ENCODE assay signal across 9 mouse cellular contexts in the genomic region with DNA sequence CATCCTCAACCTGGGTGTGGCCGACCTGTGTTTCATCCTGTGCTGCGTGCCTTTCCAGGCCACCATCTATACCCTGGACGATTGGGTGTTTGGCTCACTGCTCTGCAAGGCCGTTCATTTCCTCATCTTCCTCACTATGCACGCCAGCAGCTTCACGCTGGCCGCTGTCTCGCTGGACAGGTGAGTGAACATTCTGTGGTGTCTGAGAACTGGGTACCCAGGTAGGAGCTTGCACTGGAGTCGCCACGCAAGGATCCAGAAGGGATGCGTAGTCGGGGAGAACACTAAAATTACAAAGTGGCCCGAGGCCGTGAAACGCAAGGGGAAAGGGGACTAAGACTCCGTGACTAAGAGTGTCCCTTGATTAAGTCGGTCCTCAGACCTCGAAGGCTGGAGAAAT. TPM values are rescaled to one million over a fixed set of nuclear protein-coding genes. Genes with fewer than 3 reads are reported as not detected.
DNase-seq lines count a peak whose midpoint lies in the region; ATAC-seq and TF ChIP-seq lines count a peak whose summit lies in the region.
"Had no signal": no experiment of that assay in that cellular context is flagged by ENCODE, and none has a peak within 500 bp of the region (broad histone marks: within the 10 kb centered on the region; RNA-seq: fewer than 3 reads in every experiment).

No protein-coding gene starts in this region.

- H3K4me1 ChIP-seq in liver, embryonic 11.5 days (replicated peaks; ENCODE audit: control insufficient read depth, insufficient read depth, low read length) = peaks cover 6% of the 10 kb centered on the region
- H3K4me1 ChIP-seq in forebrain, postnatal 0 days (ENCODE audit: insufficient read depth) = no peaks in the 10 kb centered on the region; the same call in 1 of the 2 replicates
- 0 out of 2 replicates have a peak, but pooled peaks cover 12% of the 10 kb centered on the region for H3K4me1 ChIP-seq in liver, embryonic 15.5 days (replicated peaks)
- peaks cover 22% of the 10 kb centered on the region for H3K4me1 ChIP-seq in stomach, embryonic 15.5 days

- H3K27me3 ChIP-seq in liver, embryonic 11.5 days (replicated peaks; ENCODE audit: control insufficient read depth, insufficient read depth, low read length) = peaks cover 61% of the 10 kb centered on the region
- H3K27me3 ChIP-seq in forebrain, postnatal 0 days (ENCODE audit: insufficient read depth, low read length) = peaks cover 41% of the 10 kb centered on the region
- H3K27me3 ChIP-seq in liver, embryonic 15.5 days = peaks cover 72% of the 10 kb centered on the region
- peaks cover 51% of the 10 kb centered on the region for H3K27me3 ChIP-seq in stomach, embryonic 15.5 days (replicated peaks)

- intact Hi-C loops in left cerebral cortex, postnatal 10 days (cut with DNase I) = no loop called here

- no peaks in the 10 kb centered on the region for H3K9me3 ChIP-seq in liver, embryonic 11.5 days (ENCODE audit: control insufficient read depth, low read length)
- no peaks in the 10 kb centered on the region for H3K9me3 ChIP-seq in forebrain, postnatal 0 days (ENCODE audit: low read length)
- no peaks in the 10 kb centered on the region for H3K9me3 ChIP-seq in liver, embryonic 15.5 days (replicated peaks)
- H3K9me3 ChIP-seq in stomach, embryonic 15.5 days = no peaks in the 10 kb centered on the region

- WGBS in liver, embryonic 11.5 days = 5% methylated on average over 18 of the region's 18 CpGs
- 3% methylated on average over 18 of the region's 18 CpGs for WGBS in forebrain, postnatal 0 days
- WGBS in liver, embryonic 15.5 days (ENCODE audit: insufficient replicate concordance) = 3% methylated on average over 18 of the region's 18 CpGs
- 3% methylated on average over 18 of the region's 18 CpGs for WGBS in stomach, embryonic 15.5 days

- TF ChIP-seq CTCF in forebrain, postnatal 0 days (IDR thresholded peaks at IDR 0.05; ENCODE audit: low read depth) = no peak

- peak overlapping the region; percentile 55 for H3K4me2 ChIP-seq in liver, embryonic 11.5 days
- H3K4me2 ChIP-seq in forebrain, postnatal 0 days (ENCODE audit: low read depth) = peak overlapping the region; percentile 46
- peak overlapping the region; percentile 40 for H3K4me2 ChIP-seq in liver, embryonic 15.5 days
- peak overlapping the region; percentile 59 for H3K4me2 ChIP-seq in stomach, embryonic 15.5 days

- DNase-seq in liver, embryonic 11.5 days (ENCODE audit: low spot score) = no peak
- DNase-seq in liver = no peak
- no peak for DNase-seq in forebrain, postnatal 0 days
- DNase-seq in left cerebral cortex, postnatal 10 days (ENCODE audit: extremely low spot score in 1 of 2, low spot score in 2 of 2) = no peak
- DNase-seq in right cerebral cortex, postnatal 25 days = no peak
- DNase-seq in adrenal gland, adult 18-20 months (ENCODE audit: low spot score in 2 of 2) = no peak

- ATAC-seq in liver, embryonic 11.5 days (replicated peaks; ENCODE audit: low FRiP score) = no peak
- no peak for ATAC-seq in forebrain, postnatal 0 days
- no peak for ATAC-seq in liver, embryonic 15.5 days (ENCODE audit: insufficient read depth)
- no peak for ATAC-seq in stomach, embryonic 15.5 days (ENCODE audit: insufficient read depth, low FRiP score, low read depth)

- peak overlapping the region; percentile 36 for H3K4me3 ChIP-seq in liver, embryonic 11.5 days (ENCODE audit: low read depth, low read length)
- peak overlapping the region; percentile 23 for H3K4me3 ChIP-seq in forebrain, postnatal 0 days (ENCODE audit: low read depth, low read length)
- peak overlapping the region; percentile 3; the same call in 1 of the 2 replicates for H3K4me3 ChIP-seq in liver, embryonic 15.5 days (replicated peaks)
- peak overlapping the region; percentile 27 for H3K4me3 ChIP-seq in stomach, embryonic 15.5 days (replicated peaks)

- H3K36me3 ChIP-seq in liver, embryonic 11.5 days (ENCODE audit: control insufficient read depth, insufficient read depth, low read length) = no peaks in the 10 kb centered on the region
- H3K36me3 ChIP-seq in forebrain, postnatal 0 days (ENCODE audit: insufficient read depth) = no peaks in the 10 kb centered on the region
- no peaks in the 10 kb centered on the region for H3K36me3 ChIP-seq in liver, embryonic 15.5 days (replicated peaks)
- H3K36me3 ChIP-seq in stomach, embryonic 15.5 days = no peaks in the 10 kb centered on the region

- H3K27ac ChIP-seq in liver, embryonic 11.5 days (ENCODE audit: low read depth, low read length) = no peak overlapping the region
- H3K27ac ChIP-seq in forebrain, postnatal 0 days (ENCODE audit: low read depth, low read length) = no peak overlapping the region
- H3K27ac ChIP-seq in liver, embryonic 15.5 days (replicated peaks) = no peak overlapping the region
- no peak overlapping the region for H3K27ac ChIP-seq in stomach, embryonic 15.5 days

- no peak overlapping the region for H3K9ac ChIP-seq in liver, embryonic 11.5 days (ENCODE audit: low read depth, low read length)
- peak overlapping the region; percentile 28; the same call in 1 of the 2 replicates for H3K9ac ChIP-seq in forebrain, postnatal 0 days
- H3K9ac ChIP-seq in liver, embryonic 15.5 days = no peak overlapping the region
- H3K9ac ChIP-seq in stomach, embryonic 15.5 days = no peak overlapping the region

RNA-seq across cellular contexts. Expression of a gene that starts 0.9 kb away (rescaled TPM):
- polyA plus RNA-seq in liver, embryonic 11.5 days (2014; fragmentation: Nextera tagmentation; extraction: Ambion mirVana) = 0.11 TPM in 1 of 2 replicates, not detected in the other
- total RNA-seq in forebrain, postnatal 0 days (2014; rRNA removed) = not detected in 2 replicates
- 0.20 and 0.36 TPM in 2 replicates for polyA plus RNA-seq in forebrain, postnatal 0 days (2015; fragmentation: Nextera tagmentation; extraction: Ambion mirVana)
- polyA plus RNA-seq in liver, embryonic 15.5 days (2015; fragmentation: Nextera tagmentation; extraction: Ambion mirVana) = not detected in 2 replicates
- polyA plus RNA-seq in stomach, embryonic 15.5 days (2015; fragmentation: Nextera tagmentation; extraction: Ambion mirVana) = 0.15 and 0.35 TPM in 2 replicates
- not detected for total RNA-seq in left cerebral cortex, postnatal 10 days (2021)
- under 1 TPM; 0.20 to 0.29 TPM for total RNA-seq in adrenal gland, adult 18-20 months (2021)
- total RNA-seq: neutrophil, adult 5-6 weeks had no signal

RNA-seq across cellular contexts. Expression of a gene that starts 7.7 kb away (rescaled TPM):
- 88.4 and 89.4 TPM in 2 replicates for polyA plus RNA-seq in liver, embryonic 11.5 days (2014; fragmentation: Nextera tagmentation; extraction: Ambion mirVana)
- 18.5 and 24.5 TPM in 2 replicates for total RNA-seq in forebrain, postnatal 0 days (2014; rRNA removed)
- 42.4 and 51.3 TPM in 2 replicates for polyA plus RNA-seq in forebrain, postnatal 0 days (2015; fragmentation: Nextera tagmentation; extraction: Ambion mirVana)
- 37.2 and 40.2 TPM in 2 replicates for polyA plus RNA-seq in liver, embryonic 15.5 days (2015; fragmentation: Nextera tagmentation; extraction: Ambion mirVana)
- 89.5 and 101 TPM in 2 replicates for polyA plus RNA-seq in stomach, embryonic 15.5 days (2015; fragmentation: Nextera tagmentation; extraction: Ambion mirVana)
- total RNA-seq in left cerebral cortex, postnatal 10 days (2021) = 10 to 100 TPM; 52.5 to 56.3 TPM
- 10 to 100 TPM; 72.8 to 75.2 TPM for total RNA-seq in adrenal gland, adult 18-20 months (2021)

RNA-seq across cellular contexts. Expression of a gene that starts 25.4 kb away (rescaled TPM):
- polyA plus RNA-seq in liver, embryonic 11.5 days (2014; fragmentation: Nextera tagmentation; extraction: Ambion mirVana) = 47.4 and 51.3 TPM in 2 replicates
- 91.9 and 103 TPM in 2 replicates for total RNA-seq in forebrain, postnatal 0 days (2014; rRNA removed)
- 133 and 144 TPM in 2 replicates for polyA plus RNA-seq in forebrain, postnatal 0 days (2015; fragmentation: Nextera tagmentation; extraction: Ambion mirVana)
- 19.1 and 20.1 TPM in 2 replicates for polyA plus RNA-seq in liver, embryonic 15.5 days (2015; fragmentation: Nextera tagmentation; extraction: Ambion mirVana)
- 52.3 and 52.9 TPM in 2 replicates for polyA plus RNA-seq in stomach, embryonic 15.5 days (2015; fragmentation: Nextera tagmentation; extraction: Ambion mirVana)
- 10 to 100 TPM; 96.6 to 97.9 TPM for total RNA-seq in left cerebral cortex, postnatal 10 days (2021)
- 10 to 100 TPM; 53.4 to 54.2 TPM for total RNA-seq in adrenal gland, adult 18-20 months (2021)

RNA-seq across cellular contexts. Expression of a gene that starts 43.8 kb away (rescaled TPM):
- polyA plus RNA-seq in liver, embryonic 11.5 days (2014; fragmentation: Nextera tagmentation; extraction: Ambion mirVana) = 0.56 TPM in 2 replicates
- 1.5 and 2.3 TPM in 2 replicates for total RNA-seq in forebrain, postnatal 0 days (2014; rRNA removed)
- 0.49 and 1.1 TPM in 2 replicates for polyA plus RNA-seq in forebrain, postnatal 0 days (2015; fragmentation: Nextera tagmentation; extraction: Ambion mirVana)
- polyA plus RNA-seq in liver, embryonic 15.5 days (2015; fragmentation: Nextera tagmentation; extraction: Ambion mirVana) = 0.08 and 0.12 TPM in 2 replicates
- 9.8 and 17.0 TPM in 2 replicates for polyA plus RNA-seq in stomach, embryonic 15.5 days (2015; fragmentation: Nextera tagmentation; extraction: Ambion mirVana)
- total RNA-seq in left cerebral cortex, postnatal 10 days (2021) = under 1 TPM; 0.77 to 0.97 TPM
- total RNA-seq in adrenal gland, adult 18-20 months (2021) = 1 to 10 TPM in 1 of 2 experiments, under 1 TPM in 1; 0.56 to 1.0 TPM

RNA-seq across cellular contexts. Expression of a gene that starts 53.5 kb away (rescaled TPM):
- polyA plus RNA-seq in liver, embryonic 11.5 days (2014; fragmentation: Nextera tagmentation; extraction: Ambion mirVana) = 1.2 and 1.3 TPM in 2 replicates
- 24.8 and 37.6 TPM in 2 replicates for total RNA-seq in forebrain, postnatal 0 days (2014; rRNA removed)
- 15.7 and 19.9 TPM in 2 replicates for polyA plus RNA-seq in forebrain, postnatal 0 days (2015; fragmentation: Nextera tagmentation; extraction: Ambion mirVana)
- polyA plus RNA-seq in liver, embryonic 15.5 days (2015; fragmentation: Nextera tagmentation; extraction: Ambion mirVana) = 0.78 and 1.1 TPM in 2 replicates
- polyA plus RNA-seq in stomach, embryonic 15.5 days (2015; fragmentation: Nextera tagmentation; extraction: Ambion mirVana) = 0.97 and 1.1 TPM in 2 replicates
- 1 to 10 TPM; 2.7 to 3.9 TPM for total RNA-seq in left cerebral cortex, postnatal 10 days (2021)
- under 1 TPM; 0.10 to 0.13 TPM for total RNA-seq in adrenal gland, adult 18-20 months (2021)
- total RNA-seq: neutrophil, adult 5-6 weeks had no signal
